Mouse (Mus musculus) left cerebral cortex, postnatal 36 days (tissue): Measurements from ENCODE around the gene Bsph2. TPM values are rescaled to one million over a fixed set of nuclear protein-coding genes. Genes with fewer than 3 reads are reported as not detected.
A peak's percentile ranks its signal among the peaks of the same experiment; 100 is the strongest.

Source experiments
- DNase-seq, 2 experiments: peaks; one replicate each; pipeline ENCODE4 v3.0.0; 2021 to 2022; ENCODE audit warnings: low spot score in 2 of 2, mixed read lengths in 1 of 2
- intact Hi-C: fragments of 180-260 bp; cut with DNase I; formaldehyde crosslinking; loops from one replicate; pipeline ENCODE4 v1.15.1; 2025
- total RNA-seq, 2 experiments: library from RNA; stranded (reverse); gene quantifications; 2 replicates each; pipeline ENCODE4 v1.2.3; 2021

Gene Bsph2
- total RNA-seq: not detected

- intact Hi-C loops: no loop called here
- no peak for DNase-seq
These were observed at the start of gene Bsph2 for GRCm38 (mm10) chr7:13570967-13571366. Bsph2 (minus strand) TSS chr7:13571067.

DNA sequence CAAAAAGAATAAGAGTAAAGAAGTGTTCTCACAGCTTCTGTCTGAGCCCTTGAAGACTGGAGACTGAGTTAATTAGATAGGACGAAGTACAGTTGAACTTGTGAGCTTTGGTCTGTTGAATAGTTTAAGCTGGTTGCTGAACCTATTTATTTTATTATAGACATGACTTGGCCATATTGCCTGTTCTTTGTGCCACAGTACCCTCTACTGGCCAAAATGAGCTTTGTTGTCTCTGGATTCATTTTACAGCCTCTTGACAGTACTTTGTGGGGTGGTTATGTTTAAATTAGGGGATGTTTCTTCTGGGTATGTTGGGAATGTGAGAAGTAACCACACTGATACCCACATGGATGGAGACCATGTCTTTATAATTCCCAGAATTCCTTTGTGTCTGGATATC lies 59.3 kb downstream of the Bsph2 start:
- intact Hi-C loops: loop anchor here (2.0 to 5.0 kb wide), 2 partner anchors 223 to 439 kb away; no protein-coding TSS in a partner anchor
- DNase-seq: peak in 1 of 2 experiments; percentile 15

Other genes starting within 250 kb of the Bsph2 start
- gene Pla2g4c, start 246.4 kb downstream of the Bsph2 start, total RNA-seq: under 1 TPM; 0.25 to 0.43 TPM
- gene Cabp5, start 172.9 kb downstream of the Bsph2 start, total RNA-seq: under 1 TPM; 0.35 to 0.66 TPM
- gene Bsph1, start 120.2 kb downstream of the Bsph2 start, total RNA-seq: not detected
- not detected for gene Sult2a5, start 52.9 kb upstream of the Bsph2 start, total RNA-seq
- gene Sult2a2, start 162.4 kb upstream of the Bsph2 start, total RNA-seq: not detected